Mouse (Mus musculus): Measurements from ENCODE around the gene Rb1. TPM values are rescaled to one million over a fixed set of nuclear protein-coding genes. Genes with fewer than 3 reads are reported as not detected.

The Rb1 gene
- polyA plus RNA-seq, 1 experiment from 2014 or later, result 26.2 TPM

DNA sequence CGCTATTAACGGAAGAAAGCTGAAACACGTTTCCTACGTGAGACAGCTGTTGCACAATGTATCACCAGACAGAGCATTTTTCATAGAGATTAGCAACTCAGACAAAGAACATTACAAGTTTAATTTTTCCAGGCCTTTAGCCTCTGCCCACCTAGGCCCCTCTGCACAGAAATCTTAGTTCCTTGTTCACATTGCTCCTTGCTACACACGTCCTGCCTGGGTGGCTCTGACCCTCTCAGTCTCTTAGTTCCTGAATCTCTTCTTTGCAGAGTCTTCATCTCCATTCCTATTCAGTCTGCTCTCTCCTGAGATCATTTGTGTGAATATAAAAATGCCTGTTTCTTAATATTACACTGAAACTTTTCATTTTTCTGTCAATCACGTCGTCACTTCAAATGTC is 68.3 kb downstream of the Rb1 start:
- no peaks in the 10 kb centered on the region for H3K9me3 ChIP-seq (replicated peaks; ENCODE audit: control insufficient read depth, low read length)
- 72% methylated on average over 7 of the region's 7 CpGs for WGBS
- ATAC-seq (replicated peaks; ENCODE audit: insufficient number of reproducible peaks, low FRiP score, low TSS enrichment, low read depth), result no peak
- H3K27me3 ChIP-seq (ENCODE audit: control insufficient read depth, insufficient read depth, low read length), result no peaks in the 10 kb centered on the region
- no peak overlapping the region for H3K4me3 ChIP-seq (ENCODE audit: low read depth, low read length)
- H3K27ac ChIP-seq (replicated peaks; ENCODE audit: low read depth, low read length), result no peak overlapping the region
- no peaks in the 10 kb centered on the region for H3K4me1 ChIP-seq (ENCODE audit: control insufficient read depth, insufficient read depth, low read length)
- no peak overlapping the region for H3K4me2 ChIP-seq (ENCODE audit: low read depth, low read length)
- no peak overlapping the region for H3K9ac ChIP-seq (replicated peaks; ENCODE audit: low read length)
- DNase-seq (ENCODE audit: low spot score), result no peak
- H3K36me3 ChIP-seq (replicated peaks; ENCODE audit: control insufficient read depth, insufficient read depth, low read depth, low read length), result no peaks in the 10 kb centered on the region

DNA sequence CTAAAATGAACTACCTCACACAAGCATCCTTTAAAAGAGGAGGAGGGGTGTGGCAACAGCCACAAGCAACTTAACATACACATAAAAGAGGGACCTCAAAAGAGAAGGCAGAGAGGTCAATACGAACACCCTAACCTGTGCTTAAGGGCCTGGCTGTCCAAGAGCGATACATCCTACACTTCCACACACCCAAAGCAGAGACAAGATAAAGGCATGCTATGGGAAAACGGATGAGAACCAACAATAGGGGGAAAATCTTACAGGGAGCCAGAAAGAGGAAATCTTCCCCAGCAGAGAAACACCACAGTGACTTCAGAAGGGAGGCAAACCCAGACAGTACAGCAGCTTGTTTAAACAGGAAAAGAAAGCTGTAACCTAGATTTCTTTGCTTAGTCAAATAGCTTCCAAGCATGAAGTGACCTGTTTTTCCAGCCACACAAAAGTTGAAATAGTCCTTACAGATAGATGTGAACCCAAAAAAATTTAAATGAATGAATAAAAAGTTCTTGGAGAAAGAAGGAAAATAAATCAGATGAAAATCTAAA is 70.1 kb downstream of the Rb1 start:
- no peaks in the 10 kb centered on the region for H3K4me1 ChIP-seq (ENCODE audit: control insufficient read depth, insufficient read depth, low read length)
- no peak overlapping the region for H3K9ac ChIP-seq (replicated peaks; ENCODE audit: low read length)
- WGBS, result 66% methylated on average over 3 of the region's 3 CpGs
- H3K27me3 ChIP-seq (ENCODE audit: control insufficient read depth, insufficient read depth, low read length), result no peaks in the 10 kb centered on the region
- no peak overlapping the region for H3K4me3 ChIP-seq (ENCODE audit: low read depth, low read length)
- no peak for DNase-seq (ENCODE audit: low spot score)
- H3K36me3 ChIP-seq (replicated peaks; ENCODE audit: control insufficient read depth, insufficient read depth, low read depth, low read length), result no peaks in the 10 kb centered on the region
- no peak overlapping the region for H3K27ac ChIP-seq (replicated peaks; ENCODE audit: low read depth, low read length)
- no peak overlapping the region for H3K4me2 ChIP-seq (ENCODE audit: low read depth, low read length)
- no peak for ATAC-seq (replicated peaks; ENCODE audit: insufficient number of reproducible peaks, low FRiP score, low TSS enrichment, low read depth)
- no peaks in the 10 kb centered on the region for H3K9me3 ChIP-seq (replicated peaks; ENCODE audit: control insufficient read depth, low read length)

DNA sequence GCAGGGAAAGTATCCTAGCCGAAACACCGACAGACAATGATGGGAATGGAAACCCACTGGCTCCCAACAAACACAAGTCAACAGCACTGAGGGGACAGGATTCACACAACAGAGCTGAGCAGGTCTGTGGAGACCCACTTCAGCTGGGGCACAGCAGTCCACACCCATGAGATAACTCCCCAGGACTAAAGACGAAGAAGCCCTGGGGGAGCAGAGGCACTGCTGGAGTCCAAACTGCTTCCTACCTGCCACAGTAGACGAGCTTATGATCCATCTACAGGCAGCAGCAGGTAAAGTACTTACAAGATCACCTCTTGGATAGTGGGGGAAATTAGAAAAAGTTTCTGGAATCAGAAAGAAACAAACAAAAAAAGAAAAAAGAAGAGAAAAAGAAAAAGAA is 71.2 kb downstream of the Rb1 start:
- Histone ChIP-seq H3K4me2 (ENCODE audit: low read depth, low read length) (no peak overlapping the region), H3K27me3 (ENCODE audit: control insufficient read depth, insufficient read depth, low read length) (no peaks in the 10 kb centered on the region), H3K36me3 (replicated peaks; ENCODE audit: control insufficient read depth, insufficient read depth, low read depth, low read length) (no peaks in the 10 kb centered on the region), H3K9ac (replicated peaks; ENCODE audit: low read length) (no peak overlapping the region), H3K9me3 (replicated peaks; ENCODE audit: control insufficient read depth, low read length) (no peaks in the 10 kb centered on the region), H3K27ac (replicated peaks; ENCODE audit: low read depth, low read length) (no peak overlapping the region), H3K4me1 (ENCODE audit: control insufficient read depth, insufficient read depth, low read length) (no peaks in the 10 kb centered on the region), H3K4me3 (ENCODE audit: low read depth, low read length) (no peak overlapping the region)
- no peak for ATAC-seq (replicated peaks; ENCODE audit: insufficient number of reproducible peaks, low FRiP score, low TSS enrichment, low read depth)
- WGBS, result 71% methylated on average over 4 of the region's 4 CpGs
- DNase-seq (ENCODE audit: low spot score), result no peak

DNA sequence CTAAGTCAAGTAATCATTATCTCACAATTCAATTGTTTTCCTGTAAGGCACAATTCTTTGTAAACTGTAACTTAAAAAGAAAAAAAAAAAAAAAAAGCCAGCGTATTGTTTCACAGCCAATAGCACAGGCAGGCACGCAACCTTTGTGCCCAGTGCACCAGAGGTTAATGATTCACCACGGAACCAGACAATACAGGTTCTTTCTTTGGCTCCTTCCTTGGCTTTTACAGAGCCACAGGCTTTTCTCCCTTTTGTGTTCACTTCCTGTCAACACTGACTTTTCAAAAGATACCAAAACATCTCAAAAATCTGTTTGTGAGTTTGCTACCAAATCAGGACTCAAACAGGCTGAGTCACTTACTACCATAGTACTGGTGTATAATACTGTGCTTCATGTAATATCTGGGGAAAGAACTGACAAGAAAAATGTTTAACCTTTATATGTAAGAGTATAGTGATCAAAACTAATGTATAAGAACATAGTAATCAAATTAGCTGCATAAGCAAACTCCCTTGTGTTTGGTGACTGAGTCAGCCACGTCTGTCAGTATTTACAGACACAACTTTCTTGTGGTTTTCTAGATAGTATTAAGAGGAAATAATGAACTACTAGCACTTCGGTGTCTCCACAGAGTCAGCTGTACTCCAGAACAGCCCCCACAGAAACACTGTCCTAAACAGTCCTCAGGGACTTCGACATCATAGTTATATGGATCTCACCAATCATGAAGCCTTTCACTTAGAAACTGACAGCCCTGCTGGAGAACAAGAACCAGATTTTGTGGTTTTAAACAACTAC is 72.0 kb downstream of the Rb1 start:
- no peak overlapping the region for H3K4me2 ChIP-seq (ENCODE audit: low read depth, low read length)
- H3K4me1 ChIP-seq (ENCODE audit: control insufficient read depth, insufficient read depth, low read length), result no peaks in the 10 kb centered on the region
- DNase-seq (ENCODE audit: low spot score), result no peak
- no peak for ATAC-seq (replicated peaks; ENCODE audit: insufficient number of reproducible peaks, low FRiP score, low TSS enrichment, low read depth)
- H3K36me3 ChIP-seq (replicated peaks; ENCODE audit: control insufficient read depth, insufficient read depth, low read depth, low read length), result no peaks in the 10 kb centered on the region
- 43% methylated on average over 6 of the region's 6 CpGs for WGBS
- no peak overlapping the region for H3K27ac ChIP-seq (replicated peaks; ENCODE audit: low read depth, low read length)
- no peaks in the 10 kb centered on the region for H3K9me3 ChIP-seq (replicated peaks; ENCODE audit: control insufficient read depth, low read length)
- no peak overlapping the region for H3K9ac ChIP-seq (replicated peaks; ENCODE audit: low read length)
- no peak overlapping the region for H3K4me3 ChIP-seq (ENCODE audit: low read depth, low read length)
- no peaks in the 10 kb centered on the region for H3K27me3 ChIP-seq (ENCODE audit: control insufficient read depth, insufficient read depth, low read length)

DNA sequence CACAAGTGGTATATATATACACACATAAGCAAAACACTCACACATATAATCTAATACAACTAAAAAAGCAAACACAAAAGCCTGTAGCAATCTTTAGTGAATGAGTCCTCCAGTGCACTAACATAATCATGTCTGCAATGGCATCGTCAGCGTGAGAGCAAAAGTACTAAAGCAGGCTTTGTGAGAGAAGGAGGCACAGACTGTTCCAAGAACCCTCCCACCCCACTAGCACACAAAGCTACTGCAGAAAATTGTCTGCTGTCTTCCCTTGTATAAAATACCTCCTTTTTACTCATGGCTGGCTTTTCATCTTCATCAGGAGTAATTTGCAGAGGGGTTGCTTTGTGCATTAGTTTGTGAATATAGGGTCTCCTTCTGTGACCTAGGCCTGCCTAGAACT is 73.3 kb downstream of the Rb1 start:
- no peak for DNase-seq (ENCODE audit: low spot score)
- Histone ChIP-seq H3K9me3 (replicated peaks; ENCODE audit: control insufficient read depth, low read length) (no peaks in the 10 kb centered on the region), H3K27ac (replicated peaks; ENCODE audit: low read depth, low read length) (no peak overlapping the region), H3K36me3 (replicated peaks; ENCODE audit: control insufficient read depth, insufficient read depth, low read depth, low read length) (no peaks in the 10 kb centered on the region), H3K27me3 (ENCODE audit: control insufficient read depth, insufficient read depth, low read length) (no peaks in the 10 kb centered on the region), H3K4me1 (ENCODE audit: control insufficient read depth, insufficient read depth, low read length) (no peaks in the 10 kb centered on the region), H3K4me3 (ENCODE audit: low read depth, low read length) (no peak overlapping the region), H3K4me2 (ENCODE audit: low read depth, low read length) (no peak overlapping the region), H3K9ac (replicated peaks; ENCODE audit: low read length) (no peak overlapping the region)
- 79% methylated on average over 2 of the region's 2 CpGs for WGBS
- no peak for ATAC-seq (replicated peaks; ENCODE audit: insufficient number of reproducible peaks, low FRiP score, low TSS enrichment, low read depth)

DNA sequence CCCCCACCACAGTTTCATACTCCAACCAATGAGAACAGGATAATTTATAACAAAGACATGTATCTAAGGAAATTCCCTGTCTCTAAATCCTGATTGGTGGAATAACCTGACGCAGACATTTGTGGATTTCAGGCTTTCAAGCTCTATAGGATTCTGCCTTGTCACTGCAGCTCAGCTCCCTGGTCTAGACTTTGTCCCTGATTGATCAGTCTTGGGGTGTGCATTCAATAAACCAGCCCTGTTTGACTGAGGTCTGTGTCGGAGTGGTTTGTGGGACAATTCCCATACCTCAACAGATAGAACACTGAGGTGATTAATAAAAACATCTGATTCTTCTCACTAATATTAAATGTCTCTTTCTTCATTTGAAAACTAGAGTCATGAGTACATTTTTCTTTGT is 75.6 kb downstream of the Rb1 start:
- no peaks in the 10 kb centered on the region for H3K9me3 ChIP-seq (replicated peaks; ENCODE audit: control insufficient read depth, low read length)
- H3K27ac ChIP-seq (replicated peaks; ENCODE audit: low read depth, low read length), result no peak overlapping the region
- WGBS, result 97% methylated on average over 2 of the region's 2 CpGs
- no peaks in the 10 kb centered on the region for H3K27me3 ChIP-seq (ENCODE audit: control insufficient read depth, insufficient read depth, low read length)
- no peaks in the 10 kb centered on the region for H3K36me3 ChIP-seq (replicated peaks; ENCODE audit: control insufficient read depth, insufficient read depth, low read depth, low read length)
- no peak overlapping the region for H3K4me2 ChIP-seq (ENCODE audit: low read depth, low read length)
- no peak for ATAC-seq (replicated peaks; ENCODE audit: insufficient number of reproducible peaks, low FRiP score, low TSS enrichment, low read depth)
- H3K4me3 ChIP-seq (ENCODE audit: low read depth, low read length), result no peak overlapping the region
- H3K4me1 ChIP-seq (ENCODE audit: control insufficient read depth, insufficient read depth, low read length), result no peaks in the 10 kb centered on the region
- no peak overlapping the region for H3K9ac ChIP-seq (replicated peaks; ENCODE audit: low read length)
- DNase-seq (ENCODE audit: low spot score), result no peak

DNA sequence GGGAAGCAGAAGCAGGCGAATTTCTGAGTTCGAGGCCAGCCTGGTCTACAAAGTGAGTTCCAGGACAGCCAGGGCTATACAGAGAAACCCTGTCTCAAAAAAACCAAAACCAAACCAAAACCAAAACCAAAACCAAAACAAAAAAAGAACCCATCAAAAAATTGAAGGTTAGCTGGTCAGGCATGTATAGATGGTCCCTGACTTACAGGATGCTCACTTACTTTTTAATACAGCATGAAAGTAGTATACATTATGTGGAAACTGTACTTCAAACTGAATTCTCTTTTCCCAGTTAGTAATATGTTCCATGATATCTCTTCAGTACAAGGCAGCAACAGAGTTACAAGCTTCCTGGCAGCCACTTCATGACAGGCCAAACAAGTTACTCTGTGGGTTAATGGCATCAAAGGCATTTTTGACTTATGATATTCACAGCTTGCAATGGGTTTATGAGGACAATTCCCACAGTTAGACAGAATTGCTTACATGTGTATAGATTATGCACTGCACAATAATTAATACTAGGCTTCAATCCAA is 81.5 kb downstream of the Rb1 start:
- Histone ChIP-seq H3K27me3 (ENCODE audit: control insufficient read depth, insufficient read depth, low read length) (no peaks in the 10 kb centered on the region), H3K9ac (replicated peaks; ENCODE audit: low read length) (no peak overlapping the region), H3K4me1 (ENCODE audit: control insufficient read depth, insufficient read depth, low read length) (no peaks in the 10 kb centered on the region), H3K36me3 (replicated peaks; ENCODE audit: control insufficient read depth, insufficient read depth, low read depth, low read length) (no peaks in the 10 kb centered on the region), H3K4me2 (ENCODE audit: low read depth, low read length) (no peak overlapping the region), H3K27ac (replicated peaks; ENCODE audit: low read depth, low read length) (no peak overlapping the region), H3K4me3 (ENCODE audit: low read depth, low read length) (no peak overlapping the region), H3K9me3 (replicated peaks; ENCODE audit: control insufficient read depth, low read length) (no peaks in the 10 kb centered on the region)
- DNase-seq (ENCODE audit: low spot score), result no peak
- no peak for ATAC-seq (replicated peaks; ENCODE audit: insufficient number of reproducible peaks, low FRiP score, low TSS enrichment, low read depth)
- WGBS, result 96% methylated on average over 2 of the region's 2 CpGs

DNA sequence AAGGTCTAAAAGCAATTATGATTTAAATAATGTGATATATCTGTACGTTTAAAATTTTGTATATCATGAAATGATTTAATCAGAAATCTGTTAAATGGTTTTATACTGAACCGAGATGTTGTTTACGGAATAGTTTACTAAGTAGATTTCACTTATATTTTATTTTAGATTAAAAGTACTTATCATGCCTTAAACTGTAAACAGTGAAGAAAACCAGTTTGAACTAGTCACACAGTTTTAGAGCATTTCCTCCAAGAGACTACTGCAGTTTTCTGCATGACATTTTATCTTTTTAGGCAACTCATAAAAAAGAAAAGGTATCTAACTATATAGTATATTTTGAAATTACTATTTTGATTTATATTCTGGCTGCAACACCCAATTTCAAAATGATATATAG is 85.8 kb downstream of the Rb1 start:
- no peak overlapping the region for H3K4me3 ChIP-seq (ENCODE audit: low read depth, low read length)
- H3K4me1 ChIP-seq (ENCODE audit: control insufficient read depth, insufficient read depth, low read length), result no peaks in the 10 kb centered on the region
- DNase-seq (ENCODE audit: low spot score) (no peak), ATAC-seq (replicated peaks; ENCODE audit: insufficient number of reproducible peaks, low FRiP score, low TSS enrichment, low read depth) (no peak)
- no peaks in the 10 kb centered on the region for H3K27me3 ChIP-seq (ENCODE audit: control insufficient read depth, insufficient read depth, low read length)
- no peaks in the 10 kb centered on the region for H3K9me3 ChIP-seq (replicated peaks; ENCODE audit: control insufficient read depth, low read length)
- no peak overlapping the region for H3K27ac ChIP-seq (replicated peaks; ENCODE audit: low read depth, low read length)
- WGBS, result 47% methylated on average over 3 of the region's 3 CpGs
- no peak overlapping the region for H3K4me2 ChIP-seq (ENCODE audit: low read depth, low read length)
- no peak overlapping the region for H3K9ac ChIP-seq (replicated peaks; ENCODE audit: low read length)
- H3K36me3 ChIP-seq (replicated peaks; ENCODE audit: control insufficient read depth, insufficient read depth, low read depth, low read length), result no peaks in the 10 kb centered on the region

Measured in embryonic facial prominence, embryonic 11.5 days (tissue).